Mouse (Mus musculus): ENCODE data around the gene Rag2. TPM values are rescaled to one million over a fixed set of nuclear protein-coding genes. Genes with fewer than 3 reads are reported as not detected.

Rag2 gene
- polyA plus RNA-seq, 1 experiment from 2014 or later: 0.11 TPM

GRCm38 (mm10) chr2:101618373-101618772 lies 6.1 kb upstream of the Rag2 start:
- H3K27ac ChIP-seq (ENCODE audit: low read length): no peak overlapping the region
- no peaks in the 10 kb centered on the region for H3K9me3 ChIP-seq (replicated peaks; ENCODE audit: control insufficient read depth, low read length, poor library complexity, severe bottlenecking)
- no peak overlapping the region for H3K9ac ChIP-seq (ENCODE audit: low read depth, low read length)
- ATAC-seq: no peak
- WGBS: 86% methylated on average over 4 of the region's 4 CpGs
- no peak overlapping the region for H3K4me3 ChIP-seq (ENCODE audit: low read depth, low read length)
- no peaks in the 10 kb centered on the region for H3K36me3 ChIP-seq (ENCODE audit: control insufficient read depth, insufficient read depth, low read length)
- H3K4me2 ChIP-seq (ENCODE audit: low read length): no peak overlapping the region
- 0 out of 2 replicates have a peak, but pooled peaks cover 3% of the 10 kb centered on the region for H3K4me1 ChIP-seq (ENCODE audit: control insufficient read depth, insufficient read depth, low read length)
- no peaks in the 10 kb centered on the region for H3K27me3 ChIP-seq (ENCODE audit: control insufficient read depth, insufficient read depth, low read depth, low read length)

GRCm38 (mm10) chr2:101620899-101621298 lies 3.6 kb upstream of the Rag2 start:
- H3K36me3 ChIP-seq (ENCODE audit: control insufficient read depth, insufficient read depth, low read length): no peaks in the 10 kb centered on the region
- no peak overlapping the region for H3K4me2 ChIP-seq (ENCODE audit: low read length)
- H3K27me3 ChIP-seq (ENCODE audit: control insufficient read depth, insufficient read depth, low read depth, low read length): no peaks in the 10 kb centered on the region
- 0 out of 2 replicates have a peak, but pooled peaks cover 3% of the 10 kb centered on the region for H3K4me1 ChIP-seq (ENCODE audit: control insufficient read depth, insufficient read depth, low read length)
- H3K9ac ChIP-seq (ENCODE audit: low read depth, low read length): no peak overlapping the region
- no peak overlapping the region for H3K4me3 ChIP-seq (ENCODE audit: low read depth, low read length)
- no peak overlapping the region for H3K27ac ChIP-seq (ENCODE audit: low read length)
- 68% methylated on average over 3 of the region's 3 CpGs for WGBS
- no peak for ATAC-seq
- no peaks in the 10 kb centered on the region for H3K9me3 ChIP-seq (replicated peaks; ENCODE audit: control insufficient read depth, low read length, poor library complexity, severe bottlenecking)

- Histone ChIP-seq H3K36me3 (ENCODE audit: control insufficient read depth, insufficient read depth, low read length) (no peaks in the 10 kb centered on the region), H3K27ac (ENCODE audit: low read length) (no peak overlapping the region), H3K9ac (ENCODE audit: low read depth, low read length) (no peak overlapping the region), H3K27me3 (ENCODE audit: control insufficient read depth, insufficient read depth, low read depth, low read length) (no peaks in the 10 kb centered on the region), H3K4me2 (ENCODE audit: low read length) (no peak overlapping the region), H3K4me3 (ENCODE audit: low read depth, low read length) (no peak overlapping the region), H3K4me1 (ENCODE audit: control insufficient read depth, insufficient read depth, low read length) (no peaks in the 10 kb centered on the region), H3K9me3 (replicated peaks; ENCODE audit: control insufficient read depth, low read length, poor library complexity, severe bottlenecking) (no peaks in the 10 kb centered on the region)
- ATAC-seq: no peak
- WGBS: 61% methylated on average over 7 of the region's 7 CpGs
Measured at GRCm38 (mm10) chr2:101621611-101622010, 2.9 kb upstream of the Rag2 start.

DNA sequence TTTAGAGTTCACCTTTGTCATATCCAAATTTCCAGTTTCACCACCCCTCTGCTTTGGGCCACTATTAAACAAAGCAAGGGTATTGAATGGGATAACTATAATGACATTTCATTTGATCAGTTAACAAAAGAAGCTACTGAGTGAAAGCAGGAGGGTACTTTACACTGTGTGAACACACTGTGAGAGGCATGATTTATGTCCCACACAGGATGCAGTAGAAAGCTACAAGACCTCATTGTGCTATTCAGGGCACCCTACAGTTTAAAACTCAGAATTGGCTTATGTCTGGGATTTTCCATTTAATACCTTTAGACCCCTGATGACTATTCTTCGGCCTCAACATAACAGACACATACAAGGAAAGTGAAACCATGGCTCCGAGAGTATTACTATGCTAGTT lies 1.5 kb upstream of the Rag2 start:
- 51% methylated on average over 2 of the region's 2 CpGs for WGBS
- Histone ChIP-seq H3K4me1 (ENCODE audit: control insufficient read depth, insufficient read depth, low read length) (peaks cover 3% of the 10 kb centered on the region; the same call in 1 of the 2 replicates), H3K9me3 (replicated peaks; ENCODE audit: control insufficient read depth, low read length, poor library complexity, severe bottlenecking) (no peaks in the 10 kb centered on the region), H3K27me3 (ENCODE audit: control insufficient read depth, insufficient read depth, low read depth, low read length) (no peaks in the 10 kb centered on the region), H3K4me2 (ENCODE audit: low read length) (no peak overlapping the region), H3K9ac (ENCODE audit: low read depth, low read length) (no peak overlapping the region), H3K4me3 (ENCODE audit: low read depth, low read length) (no peak overlapping the region), H3K36me3 (ENCODE audit: control insufficient read depth, insufficient read depth, low read length) (no peaks in the 10 kb centered on the region), H3K27ac (ENCODE audit: low read length) (no peak overlapping the region)
- no peak for ATAC-seq

- no peak for ATAC-seq
- 51% methylated on average over 2 of the region's 2 CpGs for WGBS
Measured at GRCm38 (mm10) chr2:101624011-101624410, 507 bp upstream of the Rag2 start.

DNA sequence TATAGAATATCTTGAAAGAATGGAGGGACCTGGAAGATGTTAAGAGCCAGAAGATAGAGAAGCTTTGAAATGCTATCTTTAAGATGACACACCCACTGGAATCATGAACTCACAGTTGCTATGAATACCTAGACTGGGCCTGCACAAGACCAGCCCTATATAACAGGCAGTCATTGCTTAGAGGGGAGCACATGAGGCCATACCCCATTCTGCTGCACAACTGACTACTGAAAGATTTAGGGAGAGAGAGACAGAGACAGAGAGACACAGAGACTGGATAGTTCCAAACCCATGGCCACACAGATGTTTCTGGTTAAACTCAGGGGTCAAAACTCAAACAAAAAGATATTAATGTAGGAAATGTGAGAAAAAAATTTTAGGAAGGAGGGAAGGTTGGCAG lies 2.7 kb downstream of the Rag2 start:
- Histone ChIP-seq H3K27ac (ENCODE audit: low read length) (no peak overlapping the region), H3K36me3 (ENCODE audit: control insufficient read depth, insufficient read depth, low read length) (no peaks in the 10 kb centered on the region), H3K4me1 (ENCODE audit: control insufficient read depth, insufficient read depth, low read length) (peaks cover 9% of the 10 kb centered on the region; the same call in 1 of the 2 replicates), H3K9ac (ENCODE audit: low read depth, low read length) (no peak overlapping the region), H3K27me3 (ENCODE audit: control insufficient read depth, insufficient read depth, low read depth, low read length) (no peaks in the 10 kb centered on the region), H3K4me3 (ENCODE audit: low read depth, low read length) (no peak overlapping the region), H3K9me3 (replicated peaks; ENCODE audit: control insufficient read depth, low read length, poor library complexity, severe bottlenecking) (no peaks in the 10 kb centered on the region), H3K4me2 (ENCODE audit: low read length) (no peak overlapping the region)
- no peak for ATAC-seq

More at GRCm38 (mm10) chr2:101624011-101624410, 507 bp upstream of the Rag2 start:
- no peak overlapping the region for H3K4me3 ChIP-seq (ENCODE audit: low read depth, low read length)
- H3K27ac ChIP-seq (ENCODE audit: low read length): no peak overlapping the region
- H3K36me3 ChIP-seq (ENCODE audit: control insufficient read depth, insufficient read depth, low read length): no peaks in the 10 kb centered on the region
- H3K4me2 ChIP-seq (ENCODE audit: low read length): no peak overlapping the region
- H3K4me1 ChIP-seq (ENCODE audit: control insufficient read depth, insufficient read depth, low read length): peaks cover 5% of the 10 kb centered on the region; the same call in 1 of the 2 replicates
- H3K9ac ChIP-seq (ENCODE audit: low read depth, low read length): no peak overlapping the region
- no peaks in the 10 kb centered on the region for H3K27me3 ChIP-seq (ENCODE audit: control insufficient read depth, insufficient read depth, low read depth, low read length)
- H3K9me3 ChIP-seq (replicated peaks; ENCODE audit: control insufficient read depth, low read length, poor library complexity, severe bottlenecking): no peaks in the 10 kb centered on the region

DNA sequence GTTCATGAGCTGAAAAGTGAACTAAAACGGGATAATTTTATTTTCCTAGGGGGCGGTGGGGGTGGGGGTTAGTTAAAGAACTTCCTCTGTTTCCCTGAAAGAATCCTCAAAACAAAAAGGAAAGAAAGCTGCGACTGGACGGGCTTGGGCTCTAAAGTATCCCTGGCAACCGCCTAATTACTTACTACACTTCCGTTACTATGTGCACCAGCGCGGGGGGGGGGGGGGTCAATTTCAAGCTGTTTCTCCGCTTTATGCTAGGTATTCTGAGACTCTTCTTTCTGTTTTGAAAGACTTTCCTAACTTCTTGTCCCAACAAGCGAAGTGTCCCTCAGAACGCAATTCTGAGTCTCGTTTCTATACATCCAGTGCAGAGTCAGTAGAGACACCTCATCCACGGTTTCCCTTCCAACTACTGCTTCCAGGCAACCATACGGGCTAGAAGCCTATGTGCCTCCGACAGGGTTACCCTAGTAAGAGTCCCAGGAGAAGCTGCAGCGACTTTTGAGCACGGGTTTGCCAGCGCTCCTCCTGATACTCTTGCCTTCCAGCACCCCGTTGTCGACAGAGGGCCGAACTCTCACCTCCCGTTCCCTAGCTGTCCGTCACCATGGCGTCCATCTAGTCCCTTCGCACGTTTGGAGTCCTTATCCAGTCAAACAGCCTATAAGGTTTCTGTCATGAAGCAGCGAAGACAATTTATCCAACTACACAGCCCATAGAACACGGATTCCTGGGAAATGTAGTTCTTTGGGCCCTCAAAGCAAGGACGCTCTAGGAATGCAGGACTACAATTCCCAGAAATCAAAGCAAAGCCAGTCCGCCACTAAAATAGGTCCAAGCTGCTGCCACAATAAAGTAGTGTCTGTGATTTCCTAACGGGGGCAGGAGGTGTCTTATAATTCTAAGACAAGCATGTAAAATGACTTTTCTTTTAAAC lies 4.0 kb downstream of the Rag2 start:
- peak overlapping the region; percentile 87 for H3K27ac ChIP-seq (ENCODE audit: low read length)
- H3K27me3 ChIP-seq (ENCODE audit: control insufficient read depth, insufficient read depth, low read depth, low read length): no peaks in the 10 kb centered on the region
- under 1% methylated on average over 31 of the region's 31 CpGs for WGBS
- peak overlapping the region; percentile 73 for H3K9ac ChIP-seq (ENCODE audit: low read depth, low read length)
- peaks cover 9% of the 10 kb centered on the region; the same call in 1 of the 2 replicates for H3K4me1 ChIP-seq (ENCODE audit: control insufficient read depth, insufficient read depth, low read length)
- peak overlapping the region; percentile 67 for H3K4me3 ChIP-seq (ENCODE audit: low read depth, low read length)
- H3K36me3 ChIP-seq (ENCODE audit: control insufficient read depth, insufficient read depth, low read length): no peaks in the 10 kb centered on the region
- peak; percentile 100 for ATAC-seq
- H3K9me3 ChIP-seq (replicated peaks; ENCODE audit: control insufficient read depth, low read length, poor library complexity, severe bottlenecking): no peaks in the 10 kb centered on the region
- peak overlapping the region; percentile 79 for H3K4me2 ChIP-seq (ENCODE audit: low read length)

GRCm38 (mm10) chr2:101638979-101639839 lies 14.7 kb downstream of the Rag2 start:
- Histone ChIP-seq H3K27ac (ENCODE audit: low read length) (no peak overlapping the region), H3K36me3 (ENCODE audit: control insufficient read depth, insufficient read depth, low read length) (no peaks in the 10 kb centered on the region), H3K4me1 (ENCODE audit: control insufficient read depth, insufficient read depth, low read length) (no peaks in the 10 kb centered on the region), H3K9ac (ENCODE audit: low read depth, low read length) (no peak overlapping the region), H3K4me3 (ENCODE audit: low read depth, low read length) (no peak overlapping the region), H3K9me3 (replicated peaks; ENCODE audit: control insufficient read depth, low read length, poor library complexity, severe bottlenecking) (no peaks in the 10 kb centered on the region), H3K4me2 (ENCODE audit: low read length) (no peak overlapping the region), H3K27me3 (ENCODE audit: control insufficient read depth, insufficient read depth, low read depth, low read length) (no peaks in the 10 kb centered on the region)
- 54% methylated on average over 7 of the region's 7 CpGs for WGBS
- peak; percentile 36; the same call in 1 of the 2 replicates for ATAC-seq
